Mouse (Mus musculus) megakaryocyte, embryonic 14.5 days (primary cell): ENCODE data around the gene Rps12. TPM values are rescaled to one million over a fixed set of nuclear protein-coding genes. Genes with fewer than 3 reads are reported as not detected.
"Not testable (repeated sequence)": the region's sequence is repeated elsewhere in the genome, so short reads cannot be mapped to it uniquely, and the experiment has no call there.

ENCODE experiments used
- H3K27me3 ChIP-seq: replicated peaks from 2 replicates; pipeline ENCODE3; 2012; ENCODE audit warnings: inconsistent platforms
- H3K36me3 ChIP-seq: replicated peaks from 2 replicates; pipeline ENCODE3; 2012; ENCODE audit warnings: low read length, inconsistent platforms, mixed read lengths
- H3K4me1 ChIP-seq: 2 replicates; pipeline ENCODE4 v1.6.1; 2012; ENCODE audit warnings: inconsistent platforms
- H3K4me3 ChIP-seq: replicated peaks from 2 replicates; pipeline ENCODE3; 2012; ENCODE audit warnings: moderate library complexity, mild to moderate bottlenecking, inconsistent platforms
- H3K9me3 ChIP-seq: 2 replicates; pipeline ENCODE4 v1.6.1; 2012; ENCODE audit warnings: inconsistent platforms
- FLI1 ChIP-seq: IDR thresholded peaks from 2 replicates; pipeline ENCODE4 v1.6.1; 2012; ENCODE audit warnings: low read length, inconsistent platforms, mixed read lengths
- GATA1 ChIP-seq: IDR thresholded peaks from 3 replicates; pipeline ENCODE4 v1.6.1; 2012; ENCODE audit warnings: mixed read lengths, low read length, inconsistent platforms, borderline replicate concordance
- polyA plus RNA-seq: library from polyadenylated mRNA; stranded (reverse); fragments of >175 nt; gene quantifications from 2 replicates; pipeline ENCODE4 v1.2.3, GENCODE M21; 2012; ENCODE audit warnings: low replicate concordance; ENCODE audit not compliant: insufficient read depth

Rps12 gene
- polyA plus RNA-seq, 1 experiment: 1,237 TPM

- Histone ChIP-seq H3K36me3 (no peaks in the 10 kb centered on the region), H3K27me3 (no peaks in the 10 kb centered on the region), H3K4me3 (no peak overlapping the region), H3K9me3 (no peaks in the 10 kb centered on the region), H3K4me1 (peaks cover 9% of the 10 kb centered on the region; the same call in 1 of the 2 replicates)
- TF ChIP-seq FLI1 (no peak), GATA1 (no peak)
These were observed 19.1 kb upstream of the Rps12 start for GRCm38 (mm10) chr10:23806201-23806600.

- no peaks in the 10 kb centered on the region for H3K27me3 ChIP-seq
- H3K9me3 ChIP-seq: peaks cover 12% of the 10 kb centered on the region
- H3K4me1 ChIP-seq: peaks cover 9% of the 10 kb centered on the region; the same call in 1 of the 2 replicates
- H3K36me3 ChIP-seq: no peaks in the 10 kb centered on the region
- no peak overlapping the region for H3K4me3 ChIP-seq
- TF ChIP-seq FLI1: no peak
- no peak for TF ChIP-seq GATA1
These were observed 17.6 kb upstream of the Rps12 start for GRCm38 (mm10) chr10:23804665-23805064.

- no peak for TF ChIP-seq GATA1
- no peak for TF ChIP-seq FLI1
- H3K36me3 ChIP-seq: no peaks in the 10 kb centered on the region
- peaks cover 9% of the 10 kb centered on the region; the same call in 1 of the 2 replicates for H3K4me1 ChIP-seq
These were observed 15.8 kb upstream of the Rps12 start for GRCm38 (mm10) chr10:23802911-23803310.

GRCm38 (mm10) chr10:23799933-23800332 lies 12.9 kb upstream of the Rps12 start:
- Histone ChIP-seq H3K36me3 (no peaks in the 10 kb centered on the region), H3K4me3 (no peak overlapping the region), H3K27me3 (peaks cover 5% of the 10 kb centered on the region), H3K9me3 (peaks cover 12% of the 10 kb centered on the region), H3K4me1 (peaks cover 16% of the 10 kb centered on the region)
- TF ChIP-seq GATA1 (no peak), FLI1 (no peak)

More at GRCm38 (mm10) chr10:23802911-23803310, 15.8 kb upstream of the Rps12 start:
- Histone ChIP-seq H3K4me3 (no peak overlapping the region), H3K9me3 (peaks cover 12% of the 10 kb centered on the region), H3K27me3 (no peaks in the 10 kb centered on the region)

- no peak overlapping the region for H3K4me3 ChIP-seq
- no peaks in the 10 kb centered on the region for H3K36me3 ChIP-seq
- peaks cover 15% of the 10 kb centered on the region for H3K4me1 ChIP-seq
- H3K27me3 ChIP-seq: peaks cover 5% of the 10 kb centered on the region
- no peak for TF ChIP-seq GATA1
- H3K9me3 ChIP-seq: peaks cover 12% of the 10 kb centered on the region
These were observed 11.1 kb upstream of the Rps12 start for GRCm38 (mm10) chr10:23798142-23798541.

GRCm38 (mm10) chr10:23797606-23798005 lies 10.5 kb upstream of the Rps12 start:
- H3K9me3 ChIP-seq: peaks cover 12% of the 10 kb centered on the region
- H3K4me3 ChIP-seq: no peak overlapping the region
- H3K36me3 ChIP-seq: no peaks in the 10 kb centered on the region
- peaks cover 10% of the 10 kb centered on the region for H3K4me1 ChIP-seq
- peaks cover 5% of the 10 kb centered on the region for H3K27me3 ChIP-seq
- TF ChIP-seq GATA1: no peak
- no peak for TF ChIP-seq FLI1

GRCm38 (mm10) chr10:23796551-23797503 lies 9.8 kb upstream of the Rps12 start, which contains the start of gene Slc18b1:
Gene Slc18b1 (plus strand): TSS chr10:23796986.
- TF ChIP-seq GATA1: no peak
- no peak for TF ChIP-seq FLI1
- peak within 1 kb of the TSS; percentile 87 for H3K4me3 ChIP-seq
- peaks cover 5% of the 10 kb centered on the region for H3K27me3 ChIP-seq
- peaks cover 12% of the 10 kb centered on the region for H3K9me3 ChIP-seq
- H3K36me3 ChIP-seq: no peaks in the 10 kb centered on the region
- peaks cover 7% of the 10 kb centered on the region; the same call in 1 of the 2 replicates for H3K4me1 ChIP-seq

- peaks cover 10% of the 10 kb centered on the region for H3K9me3 ChIP-seq
- no peaks in the 10 kb centered on the region for H3K36me3 ChIP-seq
- peaks cover 5% of the 10 kb centered on the region for H3K27me3 ChIP-seq
- TF ChIP-seq FLI1: no peak
- no peak for TF ChIP-seq GATA1
- H3K4me3 ChIP-seq: no peak overlapping the region
- peaks cover 10% of the 10 kb centered on the region; the same call in 1 of the 2 replicates for H3K4me1 ChIP-seq
These were observed 8.9 kb upstream of the Rps12 start for GRCm38 (mm10) chr10:23795871-23796520.

- H3K9me3 ChIP-seq: no peaks in the 10 kb centered on the region
- H3K4me3 ChIP-seq: peak overlapping the region; percentile 93
- peaks cover 44% of the 10 kb centered on the region for H3K4me1 ChIP-seq
- peaks cover 30% of the 10 kb centered on the region for H3K36me3 ChIP-seq
- H3K27me3 ChIP-seq: no peaks in the 10 kb centered on the region
- TF ChIP-seq FLI1: no peak
- no peak for TF ChIP-seq GATA1
These were observed 1.1 kb upstream of the Rps12 start for GRCm38 (mm10) chr10:23788056-23788600.

GRCm38 (mm10) chr10:23786631-23787038 lies 440 bp downstream of the Rps12 start:
- peaks cover 35% of the 10 kb centered on the region for H3K36me3 ChIP-seq
- peaks cover 57% of the 10 kb centered on the region for H3K4me1 ChIP-seq
- H3K9me3 ChIP-seq, H3K27me3 ChIP-seq: not testable (repeated sequence)
- peak overlapping the region; percentile 93 for H3K4me3 ChIP-seq
